Mouse (Mus musculus) small intestine, adult 2 months (tissue): Measurements from ENCODE around the gene Cldn20. TPM values are rescaled to one million over a fixed set of nuclear protein-coding genes. Genes with fewer than 3 reads are reported as not detected.

ENCODE experiments used
- H3K27ac ChIP-seq: fragments of 200-500 bp; 2 replicates; pipeline ENCODE4 v1.5.1; 2012; ENCODE audit warnings: low read depth, low read length, control low read depth, inconsistent platforms; ENCODE audit not compliant: insufficient read depth
- H3K27me3 ChIP-seq: fragments of 200-500 bp; 2 replicates; pipeline ENCODE4 v1.6.1; 2012; ENCODE audit warnings: mild to moderate bottlenecking, moderate library complexity, low read length, inconsistent platforms; ENCODE audit not compliant: control insufficient read depth, insufficient read depth
- H3K36me3 ChIP-seq: fragments of 200-500 bp; 2 replicates; pipeline ENCODE4 v1.6.1; 2012; ENCODE audit warnings: mild to moderate bottlenecking, low read length, control low read depth, inconsistent platforms; ENCODE audit not compliant: control insufficient read depth, insufficient read depth
- H3K4me1 ChIP-seq: fragments of 200-500 bp; 2 replicates; pipeline ENCODE4 v1.6.1; 2012; ENCODE audit warnings: low read length, inconsistent platforms, mixed read lengths; ENCODE audit not compliant: control insufficient read depth, insufficient read depth, insufficient read length
- H3K4me3 ChIP-seq: fragments of 200-500 bp; 2 replicates; pipeline ENCODE4 v1.5.1; 2012; ENCODE audit warnings: low read depth, mild to moderate bottlenecking, control low read depth, inconsistent platforms, low read length, moderate library complexity
- CTCF ChIP-seq: fragments of 200-500 bp; IDR thresholded peaks from 2 replicates; pipeline ENCODE4 v1.5.1; 2012; ENCODE audit warnings: low read depth, mild to moderate bottlenecking, control low read depth, inconsistent platforms, low read length, moderate library complexity, mixed read lengths; ENCODE audit not compliant: insufficient replicate concordance, insufficient read length; ENCODE audit errors: extremely low read depth
- POLR2A ChIP-seq: fragments of 200-500 bp; IDR thresholded peaks from 2 replicates; pipeline ENCODE4 v1.6.1; 2012; ENCODE audit warnings: low read depth, mild to moderate bottlenecking, control low read depth, inconsistent platforms, low read length, moderate library complexity
- WGBS: fragments of 180-500 bp; shearing (Covaris S2); methylation state at CpG from one replicate; pipeline ENCODE4 v1.1.7; 2018; 5-methylcytosine and 5-hydroxymethylcytosine counted together
- polyA plus RNA-seq: library from polyadenylated mRNA; depleted of rRNA; stranded (reverse); fragments of >200 nt; gene quantifications from 2 replicates; pipeline ENCODE4 v1.2.3, GENCODE M21; 2012; rRNA removed

The Cldn20 gene
- polyA plus RNA-seq: 0.57 TPM in 1 of 2 replicates, not detected in the other

- WGBS: 96% methylated on average over 4 of the region's 4 CpGs
- Histone ChIP-seq H3K4me1 (no peaks in the 10 kb centered on the region), H3K27me3 (no peaks in the 10 kb centered on the region), H3K27ac (no peak within 1 kb of the TSS), H3K36me3 (peaks cover 7% of the 10 kb centered on the region), H3K4me3 (no peak within 1 kb of the TSS)
- TF ChIP-seq POLR2A (no peak), CTCF (no peak)
These were observed at the start of gene Cldn20 for GRCm38 (mm10) chr17:3532254-3532653. TSS of gene Cldn20 (plus strand) at chr17:3532554.

DNA sequence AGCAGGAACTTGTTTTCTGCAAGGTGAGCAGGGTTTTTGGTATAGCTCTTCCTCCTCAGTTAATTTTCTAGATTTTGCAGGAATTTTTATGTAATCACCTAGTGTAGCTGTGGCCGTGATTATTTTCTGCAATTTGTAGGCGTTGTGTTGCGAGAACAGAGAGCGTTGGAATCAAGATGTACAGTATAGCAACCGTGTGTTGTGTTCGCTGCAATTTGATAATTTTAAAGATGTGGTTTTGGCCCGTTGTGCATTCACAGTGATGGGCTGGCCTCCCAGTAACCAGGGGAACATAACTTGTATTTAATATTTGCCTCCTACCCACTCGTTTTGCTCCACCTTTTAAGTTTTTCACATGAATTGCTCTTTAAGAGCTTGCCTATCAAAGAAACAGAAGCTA lies 49.3 kb upstream of the Cldn20 start:
- no peak for TF ChIP-seq CTCF
- no peak for TF ChIP-seq POLR2A
- Histone ChIP-seq H3K27ac (no peak overlapping the region), H3K4me1 (peaks cover 8% of the 10 kb centered on the region; the same call in 1 of the 2 replicates), H3K4me3 (no peak overlapping the region), H3K36me3 (peaks cover 2% of the 10 kb centered on the region; the same call in 1 of the 2 replicates), H3K27me3 (no peaks in the 10 kb centered on the region)
- 86% methylated on average over 8 of the region's 8 CpGs for WGBS

DNA sequence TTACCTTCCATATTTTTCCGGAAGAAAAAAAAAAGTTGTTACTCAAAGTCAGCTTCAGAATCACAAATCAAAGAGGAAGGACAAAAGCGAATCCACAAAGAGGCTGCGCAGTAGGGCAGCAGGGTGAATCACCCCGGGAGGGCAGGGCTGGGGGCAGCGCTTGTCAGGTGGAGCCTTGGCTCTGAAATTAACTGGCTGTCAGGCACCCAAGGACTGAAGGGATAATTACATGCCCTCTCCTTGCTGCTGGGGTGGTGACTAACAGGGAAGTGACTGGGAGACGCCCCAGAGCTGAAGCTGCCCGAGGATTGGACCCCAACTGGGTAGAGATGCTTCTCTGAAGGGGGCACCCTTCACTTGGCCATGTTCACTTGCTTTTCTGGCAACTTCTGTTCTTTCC lies 46.5 kb upstream of the Cldn20 start:
- H3K36me3 ChIP-seq: no peaks in the 10 kb centered on the region
- 81% methylated on average over 7 of the region's 7 CpGs for WGBS
- no peak for TF ChIP-seq CTCF
- no peak for TF ChIP-seq POLR2A

GRCm38 (mm10) chr17:3487211-3487610 lies 45.1 kb upstream of the Cldn20 start:
- Histone ChIP-seq H3K27ac (no peak overlapping the region), H3K4me3 (no peak overlapping the region), H3K36me3 (no peaks in the 10 kb centered on the region), H3K4me1 (peaks cover 8% of the 10 kb centered on the region; the same call in 1 of the 2 replicates), H3K27me3 (no peaks in the 10 kb centered on the region)
- 49% methylated on average over 4 of the region's 4 CpGs for WGBS
- TF ChIP-seq CTCF: no peak
- no peak for TF ChIP-seq POLR2A

More for the DNA sequence above, 46.5 kb upstream of the Cldn20 start:
- Histone ChIP-seq H3K27me3 (no peaks in the 10 kb centered on the region), H3K4me1 (peaks cover 8% of the 10 kb centered on the region; the same call in 1 of the 2 replicates), H3K4me3 (no peak overlapping the region), H3K27ac (no peak overlapping the region)

DNA sequence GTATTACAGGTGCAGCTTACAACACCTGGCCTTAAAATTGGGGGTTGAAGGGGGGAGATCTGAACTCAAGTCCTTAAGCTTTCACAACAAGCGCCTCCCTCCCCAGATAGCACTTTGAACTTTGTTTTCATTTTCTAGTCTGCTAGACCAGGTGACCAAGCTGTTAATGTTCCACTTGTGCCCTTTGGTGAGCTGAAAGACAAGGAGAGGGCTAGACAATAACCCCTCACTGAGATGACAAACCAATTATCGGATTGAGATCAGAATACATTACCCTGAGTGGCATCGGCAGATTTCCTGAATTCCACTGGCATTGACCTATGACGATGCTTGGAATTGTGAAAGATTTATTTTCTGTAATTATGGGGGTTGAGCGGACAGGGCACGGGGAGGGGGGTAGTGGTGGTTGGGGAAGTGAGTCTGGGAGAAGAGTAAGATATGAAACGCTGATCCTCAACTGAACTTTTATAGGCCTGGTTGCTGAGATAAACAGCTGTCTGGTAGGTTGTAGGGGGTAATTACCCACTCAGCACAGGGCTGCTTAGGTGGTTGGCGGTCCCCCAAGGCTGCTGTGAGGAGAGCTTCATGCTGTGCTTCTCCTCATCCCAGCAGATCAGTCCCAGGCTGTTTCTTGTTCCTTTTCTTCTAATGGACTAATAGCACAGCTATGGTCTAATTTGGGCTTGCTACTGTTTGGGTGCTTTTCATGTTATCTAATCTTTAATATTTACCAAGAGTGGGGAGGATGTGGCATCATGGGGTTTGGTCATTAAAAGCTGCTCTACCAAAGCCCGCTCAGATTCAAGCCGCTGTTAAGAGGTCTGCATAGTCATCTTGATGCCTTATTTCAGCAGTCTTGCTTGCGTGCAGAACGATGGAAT lies 44.4 kb upstream of the Cldn20 start:
- Histone ChIP-seq H3K36me3 (no peaks in the 10 kb centered on the region), H3K27me3 (no peaks in the 10 kb centered on the region), H3K27ac (no peak overlapping the region), H3K4me1 (peaks cover 8% of the 10 kb centered on the region; the same call in 1 of the 2 replicates), H3K4me3 (no peak overlapping the region)
- TF ChIP-seq CTCF (no peak), POLR2A (no peak)
- 28% methylated on average over 12 of the region's 12 CpGs for WGBS

DNA sequence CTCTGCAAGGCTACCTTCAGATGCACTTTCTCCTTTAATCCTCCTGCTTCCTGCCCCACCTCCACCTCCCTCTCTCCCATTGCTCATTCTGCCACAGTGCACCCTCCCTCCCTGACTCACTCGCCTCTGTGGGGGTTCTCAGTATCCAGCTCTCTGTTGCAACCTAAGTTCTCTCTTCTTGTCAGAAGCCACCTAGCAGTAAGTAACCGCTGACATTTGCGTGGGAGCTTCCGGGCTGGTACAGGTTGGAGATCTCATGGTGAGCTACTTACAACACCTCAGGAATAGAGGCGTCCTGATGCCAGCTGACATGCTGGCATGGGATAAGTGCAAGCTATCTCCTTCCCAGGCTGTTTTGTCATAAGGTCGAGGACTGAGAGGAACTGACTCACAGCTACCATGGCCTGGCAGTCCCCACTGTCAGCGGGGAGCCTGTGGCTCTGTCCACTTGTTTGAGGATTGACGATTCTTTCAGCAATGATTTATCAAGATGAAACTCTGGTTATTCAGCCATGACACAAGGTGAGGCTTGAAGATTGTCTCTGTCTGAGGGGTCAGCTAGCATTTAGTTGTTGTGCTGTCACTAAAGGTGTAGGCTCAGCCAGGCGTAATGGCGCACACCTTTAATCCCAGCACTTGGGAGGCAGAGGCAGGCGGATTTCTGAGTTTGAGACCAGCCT lies 42.0 kb upstream of the Cldn20 start:
- no peaks in the 10 kb centered on the region for H3K27me3 ChIP-seq
- H3K4me1 ChIP-seq: peaks cover 10% of the 10 kb centered on the region; the same call in 1 of the 2 replicates
- no peak overlapping the region for H3K27ac ChIP-seq
- no peak overlapping the region for H3K4me3 ChIP-seq
- TF ChIP-seq POLR2A (no peak), CTCF (no peak)
- WGBS: 85% methylated on average over 11 of the region's 11 CpGs
- H3K36me3 ChIP-seq: no peaks in the 10 kb centered on the region

GRCm38 (mm10) chr17:3491065-3491464 lies 41.3 kb upstream of the Cldn20 start:
- WGBS: 70% methylated on average over 5 of the region's 5 CpGs
- H3K4me3 ChIP-seq: no peak overlapping the region
- peaks cover 16% of the 10 kb centered on the region; the same call in 1 of the 2 replicates for H3K4me1 ChIP-seq
- no peak for TF ChIP-seq POLR2A
- TF ChIP-seq CTCF: no peak
- no peaks in the 10 kb centered on the region for H3K27me3 ChIP-seq
- no peak overlapping the region for H3K27ac ChIP-seq
- no peaks in the 10 kb centered on the region for H3K36me3 ChIP-seq
